Mouse (Mus musculus) small intestine, adult 2 months (tissue): ENCODE measurements around the gene Arrb1.

Source experiments
- CTCF ChIP-seq: fragments of 200-500 bp; IDR thresholded peaks from 2 replicates; pipeline ENCODE4 v1.5.1; 2012; ENCODE audit warnings: low read depth, mild to moderate bottlenecking, control low read depth, inconsistent platforms, low read length, moderate library complexity, mixed read lengths; ENCODE audit not compliant: insufficient replicate concordance, insufficient read length; ENCODE audit errors: extremely low read depth
- POLR2A ChIP-seq: fragments of 200-500 bp; IDR thresholded peaks from 2 replicates; pipeline ENCODE4 v1.6.1; 2012; ENCODE audit warnings: low read depth, mild to moderate bottlenecking, control low read depth, inconsistent platforms, low read length, moderate library complexity

- no peak for TF ChIP-seq POLR2A
- TF ChIP-seq CTCF = no peak
Observed at GRCm38 (mm10) chr7:99572931-99573330, 37.7 kb downstream of the Arrb1 start.
